Mouse (Mus musculus): ENCODE measurements around the gene Ttc38. TPM values are rescaled to one million over a fixed set of nuclear protein-coding genes. Genes with fewer than 3 reads are reported as not detected.

The Ttc38 gene
- total and polyA plus RNA-seq, 3 experiments = 2.1 to 4.2 TPM; not detected in 1

DNA sequence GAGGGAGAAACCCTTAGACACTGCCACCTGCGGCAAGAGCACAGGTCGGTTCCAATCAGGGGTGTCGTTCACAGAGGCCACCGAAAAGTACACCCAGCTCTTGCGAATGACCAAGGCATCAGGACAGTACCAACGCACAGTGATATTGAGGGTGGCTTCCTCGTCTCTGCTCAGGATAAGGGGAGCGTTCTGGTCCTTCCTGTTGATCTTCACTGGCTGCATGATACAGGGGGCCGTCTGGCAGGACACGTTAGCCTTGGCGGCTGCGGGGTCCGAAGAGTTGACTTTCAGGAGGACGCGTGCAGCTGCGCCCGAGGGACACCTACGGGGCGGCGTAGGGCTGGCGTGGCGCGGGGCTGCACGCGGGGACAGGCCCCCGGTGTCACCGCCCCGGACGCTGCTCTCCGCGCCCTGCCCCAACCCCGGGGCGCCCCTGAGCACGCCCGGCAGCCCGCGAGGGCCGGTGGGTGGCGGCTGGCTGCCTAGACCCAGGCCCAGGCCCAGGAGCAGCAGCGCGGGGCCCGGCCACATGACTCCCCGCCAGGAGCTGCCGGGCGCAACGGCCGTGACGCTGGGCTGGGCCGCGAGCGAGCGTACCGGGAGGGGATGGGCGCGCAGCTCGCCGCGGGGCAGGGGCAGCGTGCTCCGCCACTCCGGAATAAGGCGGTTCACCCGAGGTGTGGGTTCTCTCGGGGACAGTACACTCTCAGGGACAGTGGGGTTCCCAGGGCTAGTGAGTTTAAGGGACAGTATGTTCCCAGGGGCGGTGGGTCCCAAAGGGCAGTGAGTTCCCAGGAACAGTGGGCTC, 10.7 kb upstream of the Ttc38 start, which contains the start of gene Pkdrej:
Gene Pkdrej, minus strand, starts transcription at position 532 of the 808 bp plus-strand sequence.
- TF ChIP-seq NELFE (IDR thresholded peaks at IDR 0.05; ENCODE audit: low read depth, low read length) = peak; percentile 30; the same call in 1 of the 2 replicates
- TF ChIP-seq POLR2A (IDR thresholded peaks at IDR 0.05; ENCODE audit: control insufficient read depth in 1 of 2, insufficient read depth in 1 of 2, low read depth in 1 of 2, low read length in 2 of 2, poor library complexity in 1 of 2) = peak in 1 of 2 experiments; percentile 67; a peak in 3 of 4 replicates
- TF ChIP-seq SIN3A (IDR thresholded peaks at IDR 0.05; ENCODE audit: low read length) = 0 out of 2 replicates have a peak, but pooled peaks have one; percentile 36
- 0 out of 2 replicates have a peak, but pooled peaks have one; percentile 29 for TF ChIP-seq ZMIZ1 (IDR thresholded peaks at IDR 0.05; ENCODE audit: low read depth, low read length)
- no peak for TF ChIP-seq MXI1 (IDR thresholded peaks at IDR 0.05; ENCODE audit: low read depth, low read length)
- no peaks in the 10 kb centered on the region for H3K9me3 ChIP-seq (replicated peaks; ENCODE audit: insufficient read depth, low read length)
- H3K27ac ChIP-seq (ENCODE audit: control insufficient read depth, low read depth, low read length) = no peak within 1 kb of the TSS
- H3K27me3 ChIP-seq (ENCODE audit: control insufficient read depth in 1 of 2, insufficient read depth in 2 of 2, low read length in 2 of 2) = no peaks in the 10 kb centered on the region
- peak; percentile 44 for DNase-seq (ENCODE audit: low read depth, low spot score)
- peaks cover 0 to 4% of the 10 kb centered on the region in 2 experiments; a peak in 1 of 4 replicates for H3K4me1 ChIP-seq (ENCODE audit: control insufficient read depth in 1 of 2, insufficient read depth in 2 of 2, low read length in 2 of 2)
- peaks cover 0 to 3% of the 10 kb centered on the region in 2 experiments; a peak in 1 of 4 replicates for H3K36me3 ChIP-seq (ENCODE audit: control insufficient read depth in 1 of 2, insufficient read depth in 2 of 2, low read length in 2 of 2)
- H3K4me3 ChIP-seq (ENCODE audit: control insufficient read depth in 1 of 2, insufficient read depth in 1 of 2, low read depth in 2 of 2, low read length in 2 of 2) = peak within 1 kb of the TSS; percentile 56 to 78
- no peaks in the 10 kb centered on the region; the same call in 1 of the 2 replicates for H3K79me2 ChIP-seq (ENCODE audit: control insufficient read depth, insufficient read depth, low read length, poor library complexity)
- H3K9ac ChIP-seq (ENCODE audit: control insufficient read depth, low read depth, low read length, poor library complexity, severe bottlenecking) = peak within 1 kb of the TSS; percentile 76

DNA sequence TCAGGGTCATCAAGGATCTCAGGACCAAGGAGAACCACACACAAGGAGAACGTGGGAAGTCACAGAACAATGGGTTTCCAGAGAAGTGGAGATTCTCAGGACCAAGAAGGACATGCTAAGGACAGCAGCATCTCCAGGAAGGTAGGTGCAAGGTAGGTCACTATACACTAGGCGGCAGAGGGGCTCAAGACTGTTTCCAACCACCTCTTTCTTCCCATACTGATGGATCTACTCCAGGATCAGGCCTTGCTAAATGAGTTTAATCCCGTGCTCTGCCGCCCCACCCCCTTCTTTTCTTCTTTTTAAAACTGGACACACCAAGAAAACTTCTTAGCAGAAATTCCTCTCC, 10.1 kb upstream of the Ttc38 start:
- TF ChIP-seq CTCF (IDR thresholded peaks at IDR 0.05 in 2 of 3, conservative IDR thresholded peaks at IDR 0.05 in 1 of 3; ENCODE audit: control insufficient read depth in 1 of 3, insufficient read depth in 1 of 3, low read depth in 2 of 3, low read length in 3 of 3, poor library complexity in 1 of 3, severe bottlenecking in 1 of 3) = peak in 1 of 3 experiments; percentile 6; a peak in 1 of 6 replicates
- TF ChIP-seq UBTF (IDR thresholded peaks at IDR 0.05; ENCODE audit: borderline replicate concordance, insufficient read depth, low read depth, low read length) = no peak
- no peak for TF ChIP-seq E2F4 (IDR thresholded peaks at IDR 0.05; ENCODE audit: borderline replicate concordance, low read depth, low read length)
- TF ChIP-seq USF2 (IDR thresholded peaks at IDR 0.05; ENCODE audit: borderline replicate concordance in 1 of 2, insufficient read depth in 1 of 2, low read depth in 1 of 2, low read length in 2 of 2) = no peak
- TF ChIP-seq POLR2A (IDR thresholded peaks at IDR 0.05; ENCODE audit: control insufficient read depth in 1 of 2, insufficient read depth in 1 of 2, low read depth in 1 of 2, low read length in 2 of 2, poor library complexity in 1 of 2) = no peak
- Histone ChIP-seq H3K4me3 (ENCODE audit: control insufficient read depth in 1 of 2, insufficient read depth in 1 of 2, low read depth in 2 of 2, low read length in 2 of 2) (peak overlapping the region; percentile 56 to 78), H3K9ac (ENCODE audit: control insufficient read depth, low read depth, low read length, poor library complexity, severe bottlenecking) (peak overlapping the region; percentile 76), H3K27me3 (ENCODE audit: control insufficient read depth in 1 of 2, insufficient read depth in 2 of 2, low read length in 2 of 2) (no peaks in the 10 kb centered on the region), H3K27ac (ENCODE audit: control insufficient read depth, low read depth, low read length) (no peak overlapping the region), H3K79me2 (ENCODE audit: control insufficient read depth, insufficient read depth, low read length, poor library complexity) (no peaks in the 10 kb centered on the region; the same call in 1 of the 2 replicates), H3K4me1 (ENCODE audit: control insufficient read depth in 1 of 2, insufficient read depth in 2 of 2, low read length in 2 of 2) (peaks cover 2 to 6% of the 10 kb centered on the region in 2 experiments; a peak in 2 of 4 replicates), H3K9me3 (replicated peaks; ENCODE audit: insufficient read depth, low read length) (no peaks in the 10 kb centered on the region), H3K36me3 (ENCODE audit: control insufficient read depth in 1 of 2, insufficient read depth in 2 of 2, low read length in 2 of 2) (peaks cover 0 to 5% of the 10 kb centered on the region in 2 experiments; a peak in 1 of 4 replicates)
- DNase-seq (ENCODE audit: low read depth, low spot score) = peak; percentile 54

DNA sequence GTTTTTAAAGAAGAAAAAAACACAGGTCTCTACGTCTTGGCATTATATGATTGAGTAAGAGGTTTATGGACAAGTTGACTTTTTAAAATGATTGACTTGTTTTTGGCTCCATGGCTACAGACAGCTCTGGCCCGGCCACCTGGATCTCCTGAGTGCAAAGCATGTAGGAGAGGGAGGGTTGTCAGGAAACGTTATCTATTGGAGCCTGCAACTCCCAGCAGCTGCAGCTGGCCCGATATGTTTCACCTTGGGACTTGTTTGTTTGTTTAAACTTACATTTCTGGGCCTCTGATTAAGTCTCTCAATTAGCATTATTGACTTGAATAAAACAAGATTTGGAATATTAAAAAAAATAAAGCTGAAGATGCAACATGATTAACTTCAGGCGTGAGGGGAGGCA, 5.4 kb upstream of the Ttc38 start:
- Histone ChIP-seq H3K9ac (ENCODE audit: control insufficient read depth, low read depth, low read length, poor library complexity, severe bottlenecking) (no peak overlapping the region), H3K4me1 (ENCODE audit: control insufficient read depth in 1 of 2, insufficient read depth in 2 of 2, low read length in 2 of 2) (peaks cover 2 to 13% of the 10 kb centered on the region in 2 experiments; a peak in 3 of 4 replicates), H3K27me3 (ENCODE audit: control insufficient read depth in 1 of 2, insufficient read depth in 2 of 2, low read length in 2 of 2) (no peaks in the 10 kb centered on the region), H3K79me2 (ENCODE audit: control insufficient read depth, insufficient read depth, low read length, poor library complexity) (no peaks in the 10 kb centered on the region), H3K36me3 (ENCODE audit: control insufficient read depth in 1 of 2, insufficient read depth in 2 of 2, low read length in 2 of 2) (peaks cover 0 to 5% of the 10 kb centered on the region in 2 experiments; a peak in 1 of 4 replicates), H3K27ac (ENCODE audit: control insufficient read depth, low read depth, low read length) (no peak overlapping the region), H3K9me3 (replicated peaks; ENCODE audit: insufficient read depth, low read length) (no peaks in the 10 kb centered on the region), H3K4me3 (ENCODE audit: control insufficient read depth in 1 of 2, insufficient read depth in 1 of 2, low read depth in 2 of 2, low read length in 2 of 2) (no peak overlapping the region)
- peak; percentile 39 for DNase-seq (ENCODE audit: low read depth, low spot score)
- TF ChIP-seq HCFC1 (IDR thresholded peaks at IDR 0.05; ENCODE audit: low read depth, low read length) = no peak
- no peak for TF ChIP-seq ZMIZ1 (IDR thresholded peaks at IDR 0.05; ENCODE audit: low read depth, low read length)
- TF ChIP-seq ZKSCAN1 (IDR thresholded peaks at IDR 0.05; ENCODE audit: low read depth, low read length) = no peak
- TF ChIP-seq UBTF (IDR thresholded peaks at IDR 0.05; ENCODE audit: borderline replicate concordance, insufficient read depth, low read depth, low read length) = no peak
- TF ChIP-seq CHD1 (IDR thresholded peaks at IDR 0.05; ENCODE audit: low read depth, low read length) = no peak
- TF ChIP-seq TCF12 (IDR thresholded peaks at IDR 0.05; ENCODE audit: low read depth, low read length) = peak; percentile 83
- TF ChIP-seq TAL1 (IDR thresholded peaks at IDR 0.05; ENCODE audit: low read length) = peak; percentile 32; the same call in 1 of the 2 replicates
- no peak for TF ChIP-seq MXI1 (IDR thresholded peaks at IDR 0.05; ENCODE audit: low read depth, low read length)
- TF ChIP-seq USF1 (IDR thresholded peaks at IDR 0.05; ENCODE audit: low read depth, low read length) = no peak
- TF ChIP-seq POLR2AphosphoS2 (IDR thresholded peaks at IDR 0.05; ENCODE audit: low read length) = no peak
- peak; percentile 64 for TF ChIP-seq ETS1 (IDR thresholded peaks at IDR 0.05; ENCODE audit: low read depth, low read length)
- TF ChIP-seq CTCF (IDR thresholded peaks at IDR 0.05 in 2 of 3, conservative IDR thresholded peaks at IDR 0.05 in 1 of 3; ENCODE audit: control insufficient read depth in 1 of 3, insufficient read depth in 1 of 3, low read depth in 2 of 3, low read length in 3 of 3, poor library complexity in 1 of 3, severe bottlenecking in 1 of 3) = no peak
- no peak for TF ChIP-seq POLR2A (IDR thresholded peaks at IDR 0.05; ENCODE audit: control insufficient read depth in 1 of 2, insufficient read depth in 1 of 2, low read depth in 1 of 2, low read length in 2 of 2, poor library complexity in 1 of 2)
- TF ChIP-seq GATA1 (IDR thresholded peaks at IDR 0.05; ENCODE audit: low read depth, low read length) = peak; percentile 61; the same call in 1 of the 2 replicates
- peak; percentile 33 to 62; a peak in 3 of 4 replicates for TF ChIP-seq EP300 (IDR thresholded peaks at IDR 0.05; ENCODE audit: low read depth in 1 of 2, low read length in 2 of 2)
- no peak for TF ChIP-seq ZC3H11A (IDR thresholded peaks at IDR 0.05; ENCODE audit: low read depth, low read length)
